Mouse (Mus musculus) lung, postnatal 10 days (tissue): ENCODE data around the gene Acsm3.
A peak's percentile ranks its signal among the peaks of the same experiment; 100 is the strongest.
"Not testable (repeated sequence)": the region's sequence is repeated elsewhere in the genome, so short reads cannot be mapped to it uniquely, and the experiment has no call there.

Experiments used
- DNase-seq: peaks from one replicate; pipeline ENCODE4 v3.0.0; 2021

Acsm3 gene

GRCm38 (mm10) chr7:119760527-119760951, at the start of gene Acsm3:
Gene Acsm3, plus strand, starts transcription at chr7:119760923.
- no peak for DNase-seq

DNA sequence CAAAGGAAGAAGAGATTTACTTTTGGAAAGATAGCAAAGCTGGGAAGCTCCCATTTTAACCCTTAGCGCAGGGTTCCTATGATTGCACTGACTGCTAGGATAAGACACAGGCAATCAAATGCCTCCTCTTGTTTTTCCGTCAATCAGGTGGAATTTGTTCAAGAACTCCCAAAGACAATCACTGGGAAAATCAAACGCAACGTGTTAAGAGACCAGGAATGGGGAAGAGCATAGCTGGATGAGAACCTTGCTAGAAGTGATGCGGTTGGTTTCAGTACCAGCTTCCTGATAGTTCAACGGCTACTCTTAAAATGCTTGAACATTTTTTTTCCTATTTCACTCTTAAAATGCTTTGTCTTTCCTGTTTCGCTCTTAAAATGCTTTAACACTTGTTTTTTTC, 46.6 kb upstream of the Acsm3 start:
- no peak for DNase-seq

- peak; percentile 96 for DNase-seq
These were observed 40.3 kb upstream of the Acsm3 start, which contains the start of gene Thumpd1 for GRCm38 (mm10) chr7:119720253-119720946. Gene Thumpd1, minus strand, starts transcription at chr7:119720798.

DNA sequence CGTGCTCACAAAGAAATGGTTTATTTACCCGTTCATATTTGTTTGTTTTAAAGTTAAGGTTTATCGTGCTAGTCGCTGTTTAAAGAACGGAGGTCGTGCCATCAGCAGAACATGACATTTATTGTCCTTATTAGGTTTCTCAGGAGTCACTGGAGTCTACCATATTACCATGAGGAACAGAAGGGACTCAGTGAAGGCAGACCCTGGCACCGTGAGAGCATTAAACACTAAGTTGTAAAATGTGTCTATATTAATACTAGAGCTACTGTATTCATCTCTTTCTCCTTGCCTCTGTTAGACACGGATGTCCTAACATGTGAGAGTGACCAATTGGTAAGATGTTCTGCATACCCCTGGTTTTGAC, 39.8 kb upstream of the Acsm3 start:
- DNase-seq, result peak; percentile 10

GRCm38 (mm10) chr7:119727621-119728020, 33.1 kb upstream of the Acsm3 start:
- DNase-seq, result no peak

GRCm38 (mm10) chr7:119731262-119731661, 29.5 kb upstream of the Acsm3 start:
- DNase-seq, result not testable (repeated sequence)

DNA sequence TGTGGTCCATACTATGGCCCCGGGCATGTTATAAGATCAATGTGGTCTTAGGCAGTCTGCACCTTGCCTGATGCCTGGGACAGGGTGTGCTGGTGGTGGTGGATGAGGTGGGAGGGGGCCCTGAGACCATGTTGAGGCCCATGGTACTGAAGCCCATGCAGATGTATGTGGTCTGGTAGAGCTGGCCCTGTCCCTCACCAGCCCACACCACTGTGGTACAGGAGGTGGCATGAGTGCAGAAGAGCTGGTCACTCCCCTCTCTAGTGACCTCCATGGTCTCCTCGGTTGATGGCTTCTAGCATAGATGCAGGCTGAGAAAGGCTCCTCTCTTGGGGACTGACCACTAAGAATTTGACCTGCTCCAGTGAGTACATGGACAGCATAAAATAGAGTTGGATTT, 21.8 kb upstream of the Acsm3 start:
- no peak for DNase-seq

- DNase-seq, result not testable (repeated sequence)
These were observed 20.8 kb upstream of the Acsm3 start for GRCm38 (mm10) chr7:119739798-119740468.

- peak; percentile 2 for DNase-seq
These were observed 16.4 kb upstream of the Acsm3 start for GRCm38 (mm10) chr7:119744321-119744720.

DNA sequence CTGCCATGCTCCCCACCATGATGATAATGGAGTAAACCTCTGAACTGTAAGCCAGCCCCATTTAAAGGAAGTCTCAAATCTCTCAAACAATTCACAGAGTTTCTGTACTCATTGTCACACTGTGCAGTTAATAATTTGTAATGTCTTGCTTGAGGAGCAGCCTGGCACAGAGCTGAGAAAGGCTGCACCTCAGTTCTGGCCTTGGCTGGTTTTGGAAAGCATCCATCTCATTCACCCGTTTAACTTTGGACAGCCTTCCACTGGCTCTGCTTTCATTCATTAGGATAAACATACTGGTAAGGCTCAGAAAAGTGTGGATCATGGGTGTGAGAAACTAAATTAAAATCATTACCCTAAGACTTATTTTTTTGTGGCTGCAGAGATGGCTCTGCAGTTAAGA, 14.9 kb upstream of the Acsm3 start:
- no peak for DNase-seq

- DNase-seq, result no peak
These were observed 12.0 kb upstream of the Acsm3 start for GRCm38 (mm10) chr7:119748761-119749160.

DNA sequence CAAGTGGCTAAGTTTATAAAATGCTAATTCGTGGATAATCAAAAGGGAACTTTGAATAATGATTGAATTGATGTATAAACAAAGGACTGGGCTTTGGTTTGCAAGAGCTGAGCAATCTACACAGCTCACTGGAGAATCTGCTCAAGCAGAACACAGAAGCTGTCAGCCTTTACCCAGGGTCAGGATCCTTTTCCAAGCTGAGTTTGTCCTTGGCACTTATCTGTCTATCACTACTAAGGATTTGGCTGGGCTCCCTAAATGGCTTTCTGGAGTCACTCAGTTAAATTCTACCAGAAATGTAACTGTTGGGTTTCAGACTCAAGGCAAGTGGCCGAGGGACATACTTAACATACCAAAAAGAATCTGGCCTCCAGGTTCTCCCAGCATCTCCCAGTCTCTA, 10.8 kb upstream of the Acsm3 start:
- DNase-seq, result no peak

GRCm38 (mm10) chr7:119753696-119754095, 7.0 kb upstream of the Acsm3 start:
- no peak for DNase-seq

DNA sequence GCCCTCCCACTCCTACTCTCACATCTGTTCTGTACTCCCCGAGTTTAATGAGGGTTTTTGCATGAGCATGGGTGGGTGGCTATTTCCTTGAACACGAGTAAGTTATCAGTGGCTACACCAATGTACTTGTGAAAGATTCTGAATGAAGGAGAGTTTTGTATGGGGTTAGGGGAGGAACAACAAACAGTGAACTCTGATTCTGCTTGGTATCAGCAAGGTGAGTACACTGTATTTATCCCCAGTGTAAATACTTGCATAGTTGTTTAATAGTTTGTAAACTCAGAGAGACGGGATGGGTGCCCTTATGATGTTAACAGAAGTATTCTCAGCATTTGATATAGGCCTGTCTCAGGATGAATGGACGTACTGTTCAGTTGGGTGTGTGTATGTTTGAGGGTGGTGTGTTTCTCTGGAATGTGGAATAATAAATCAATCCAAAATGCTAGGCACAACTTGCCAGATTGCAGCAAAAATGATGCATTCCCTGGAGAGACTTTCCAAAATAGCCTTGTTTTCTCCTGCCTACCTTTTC, 1.5 kb downstream of the Acsm3 start:
- DNase-seq, result no peak

DNA sequence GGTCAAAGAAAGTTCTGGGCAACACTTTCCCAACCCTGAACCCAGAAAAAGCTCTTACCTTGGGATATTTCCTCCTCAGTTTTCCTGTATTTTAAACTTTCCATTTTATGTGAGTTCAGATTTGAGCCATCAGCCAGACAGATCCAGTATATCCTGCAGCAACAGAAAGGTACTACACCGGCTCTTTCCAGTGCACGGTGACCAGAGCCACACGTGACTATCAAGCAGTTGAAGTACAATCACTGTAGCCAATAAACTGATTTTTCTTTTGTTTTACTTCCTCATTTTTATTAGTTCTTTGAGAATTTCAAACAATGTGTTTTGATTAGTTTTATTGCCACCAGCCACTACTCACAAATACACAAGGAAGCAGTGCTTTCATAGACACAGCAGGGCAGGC, 3.7 kb downstream of the Acsm3 start:
- DNase-seq, result no peak

GRCm38 (mm10) chr7:119766996-119767395, 6.3 kb downstream of the Acsm3 start:
- DNase-seq, result no peak

GRCm38 (mm10) chr7:119769895-119770294, 9.2 kb downstream of the Acsm3 start:
- no peak for DNase-seq

DNA sequence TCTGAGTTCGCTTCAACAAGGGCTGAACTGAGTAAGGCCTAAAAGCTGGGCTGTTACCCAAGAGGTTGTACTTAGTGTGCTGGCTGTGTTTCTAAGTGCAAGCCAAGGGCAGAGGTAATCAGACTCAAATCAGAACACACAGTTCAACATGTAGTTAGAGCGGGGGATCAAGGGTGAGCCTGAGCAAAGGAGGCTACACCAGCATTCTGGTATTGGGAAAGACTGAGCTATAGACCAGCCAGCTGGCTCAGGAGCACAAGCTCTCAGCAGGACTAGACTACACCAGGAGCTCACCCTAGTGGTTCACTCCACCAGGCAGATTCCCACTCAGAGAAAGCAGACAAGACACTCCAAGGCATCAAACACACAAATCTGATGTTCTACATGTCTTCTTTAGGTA, 22.7 kb downstream of the Acsm3 start:
- DNase-seq, result peak; percentile 34

- no peak for DNase-seq
These were observed 24.2 kb downstream of the Acsm3 start for GRCm38 (mm10) chr7:119784908-119785307.

GRCm38 (mm10) chr7:119789024-119789423, 28.3 kb downstream of the Acsm3 start:
- no peak for DNase-seq

DNA sequence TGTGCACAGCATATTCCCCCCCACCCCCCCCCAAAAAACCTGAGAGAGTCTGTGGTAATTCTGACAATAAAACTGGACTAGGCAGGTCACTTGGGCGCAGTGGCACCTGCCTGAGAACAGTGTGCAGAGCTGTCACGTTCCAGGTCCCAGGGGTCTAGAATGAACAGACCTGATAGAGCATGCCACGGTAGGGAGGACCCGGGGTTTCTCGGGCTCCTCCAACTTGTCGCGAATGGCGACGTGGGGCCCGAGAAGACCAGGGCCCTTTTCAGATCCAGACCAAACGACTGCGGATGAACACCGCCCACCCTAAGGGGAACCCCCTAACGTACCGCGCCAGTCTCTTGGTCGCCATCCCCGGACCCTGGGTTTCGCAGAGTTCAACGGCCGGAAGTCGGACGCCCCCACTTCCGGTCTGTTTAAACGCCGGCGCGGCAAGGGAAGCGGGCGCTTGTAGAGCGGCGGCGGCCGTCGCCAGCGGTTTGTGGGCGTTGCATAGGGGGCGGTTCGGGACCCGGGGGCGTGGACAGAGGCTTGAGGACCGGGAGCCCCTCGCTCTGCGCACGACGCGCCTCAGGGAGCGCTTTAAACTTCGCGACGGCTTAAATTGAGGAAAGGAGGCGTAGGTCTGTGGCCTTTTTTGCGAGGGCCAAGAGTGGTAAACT, 33.0 kb downstream of the Acsm3 start, which contains the start of the genes Rexo5 and Eri2:
Gene Rexo5, plus strand, starts transcription at position 421 of the 665 bp plus-strand sequence.
Gene Eri2, minus strand, starts transcription at position 473 of the 665 bp plus-strand sequence.
- DNase-seq, result peak; percentile 94

DNA sequence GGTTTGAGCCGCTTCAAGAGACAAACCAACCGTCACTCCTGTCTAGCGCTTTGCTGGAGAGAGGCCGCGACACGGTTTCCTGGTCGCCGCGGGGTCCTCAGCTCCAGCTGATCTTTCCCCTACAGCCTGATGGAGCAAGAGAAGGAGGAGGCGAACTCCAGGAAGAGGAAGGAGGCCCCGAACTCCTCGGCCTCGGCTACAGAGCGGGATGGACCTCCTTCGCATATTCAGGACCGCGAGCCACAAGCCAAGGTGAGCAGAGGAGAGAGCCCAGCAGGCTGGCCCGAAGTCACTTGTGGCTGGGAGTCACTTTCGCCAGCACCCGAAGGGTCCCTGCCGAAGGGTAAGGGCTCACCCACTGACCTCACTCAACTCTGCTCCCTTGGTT, 33.5 kb downstream of the Acsm3 start:
- DNase-seq, result no peak

DNA sequence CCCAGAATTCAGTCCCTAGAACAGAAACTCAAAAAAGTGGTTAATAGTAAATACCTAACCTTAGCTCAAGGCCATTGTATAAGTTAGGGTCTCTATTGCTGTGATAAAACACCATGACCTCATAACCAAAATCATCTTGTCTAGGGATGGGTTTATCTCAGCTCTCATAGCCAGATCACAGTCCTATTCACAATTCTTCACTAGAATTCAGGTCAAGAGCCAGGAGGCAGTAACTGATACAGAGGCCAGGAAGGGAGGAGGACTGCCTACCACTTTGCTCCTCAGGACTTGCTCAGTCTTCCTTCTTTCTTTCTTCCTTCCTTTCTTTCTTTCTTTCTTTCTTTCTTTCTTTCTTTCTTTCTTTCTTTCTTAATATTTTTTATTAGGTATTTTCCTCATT, 34.6 kb downstream of the Acsm3 start:
- DNase-seq, result no peak

- no peak for DNase-seq
These were observed 39.8 kb downstream of the Acsm3 start for GRCm38 (mm10) chr7:119800488-119800887.
